Mouse (Mus musculus): ENCODE results near the gene Apba3. TPM values are rescaled to one million over a fixed set of nuclear protein-coding genes. Genes with fewer than 3 reads are reported as not detected.

The Apba3 gene
- polyA plus RNA-seq, 1 experiment: 59.5 TPM

DNA sequence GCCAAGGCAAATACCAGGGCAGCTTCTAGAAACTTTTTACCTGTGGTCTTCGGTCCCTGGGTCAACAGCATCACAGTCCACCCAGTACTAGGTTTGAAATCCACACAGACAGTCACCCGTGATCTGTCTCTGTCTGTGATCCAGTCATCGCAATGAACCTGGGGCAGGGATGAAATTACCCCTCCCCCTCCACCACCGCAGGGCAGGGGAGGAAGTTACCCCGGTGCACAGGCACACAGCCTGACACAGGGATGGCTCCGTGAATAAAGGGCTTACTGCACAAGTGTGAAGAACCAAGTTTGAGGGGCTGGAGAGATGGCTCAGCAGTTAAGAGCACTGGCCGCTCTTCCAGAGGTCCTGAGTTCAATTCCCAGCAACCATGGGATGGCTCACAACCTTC lies 37.0 kb downstream of the Apba3 start:
- Histone ChIP-seq H3K4me3 (ENCODE audit: insufficient read depth, low read depth, low read length) (no peak overlapping the region), H3K4me1 (ENCODE audit: control insufficient read depth, insufficient read depth, insufficient read length, low read length) (peaks cover 33% of the 10 kb centered on the region), H3K27ac (replicated peaks; ENCODE audit: low read depth, low read length) (no peak overlapping the region)

- peaks cover 28% of the 10 kb centered on the region for H3K4me1 ChIP-seq (ENCODE audit: control insufficient read depth, insufficient read depth, insufficient read length, low read length)
- no peak overlapping the region for H3K27ac ChIP-seq (replicated peaks; ENCODE audit: low read depth, low read length)
- H3K4me3 ChIP-seq (ENCODE audit: insufficient read depth, low read depth, low read length): no peak overlapping the region
Observed at GRCm38 (mm10) chr10:81304597-81305238, 38.0 kb downstream of the Apba3 start.

- peaks cover 20% of the 10 kb centered on the region for H3K4me1 ChIP-seq (ENCODE audit: control insufficient read depth, insufficient read depth, insufficient read length, low read length)
- no peak overlapping the region for H3K27ac ChIP-seq (replicated peaks; ENCODE audit: low read depth, low read length)
- H3K4me3 ChIP-seq (ENCODE audit: insufficient read depth, low read depth, low read length): no peak overlapping the region
Observed at GRCm38 (mm10) chr10:81305663-81306062, 38.9 kb downstream of the Apba3 start.

DNA sequence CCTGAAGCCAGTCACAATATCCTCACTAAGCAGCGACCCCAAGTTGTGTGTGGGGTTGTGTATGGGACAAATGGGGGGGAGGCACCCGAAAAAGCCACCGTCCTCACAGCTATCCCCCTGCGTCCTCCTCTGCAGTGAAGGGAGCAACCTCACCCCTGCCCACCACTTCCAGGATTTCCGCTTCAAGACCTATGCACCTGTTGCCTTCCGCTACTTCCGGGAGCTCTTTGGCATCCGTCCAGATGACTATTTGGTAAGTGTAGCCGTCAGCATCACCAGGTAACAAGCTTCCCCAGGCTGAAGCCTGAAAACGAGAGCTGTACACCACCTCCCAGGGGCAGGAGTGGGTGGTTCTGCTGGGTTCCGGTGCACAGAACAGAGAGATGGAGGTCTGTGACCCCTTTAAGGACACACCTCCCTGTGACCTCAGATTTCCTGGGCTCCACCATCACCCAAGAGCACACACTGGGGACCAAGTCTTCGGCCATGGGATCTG lies 39.5 kb downstream of the Apba3 start:
- H3K27ac ChIP-seq (replicated peaks; ENCODE audit: low read depth, low read length): no peak overlapping the region

DNA sequence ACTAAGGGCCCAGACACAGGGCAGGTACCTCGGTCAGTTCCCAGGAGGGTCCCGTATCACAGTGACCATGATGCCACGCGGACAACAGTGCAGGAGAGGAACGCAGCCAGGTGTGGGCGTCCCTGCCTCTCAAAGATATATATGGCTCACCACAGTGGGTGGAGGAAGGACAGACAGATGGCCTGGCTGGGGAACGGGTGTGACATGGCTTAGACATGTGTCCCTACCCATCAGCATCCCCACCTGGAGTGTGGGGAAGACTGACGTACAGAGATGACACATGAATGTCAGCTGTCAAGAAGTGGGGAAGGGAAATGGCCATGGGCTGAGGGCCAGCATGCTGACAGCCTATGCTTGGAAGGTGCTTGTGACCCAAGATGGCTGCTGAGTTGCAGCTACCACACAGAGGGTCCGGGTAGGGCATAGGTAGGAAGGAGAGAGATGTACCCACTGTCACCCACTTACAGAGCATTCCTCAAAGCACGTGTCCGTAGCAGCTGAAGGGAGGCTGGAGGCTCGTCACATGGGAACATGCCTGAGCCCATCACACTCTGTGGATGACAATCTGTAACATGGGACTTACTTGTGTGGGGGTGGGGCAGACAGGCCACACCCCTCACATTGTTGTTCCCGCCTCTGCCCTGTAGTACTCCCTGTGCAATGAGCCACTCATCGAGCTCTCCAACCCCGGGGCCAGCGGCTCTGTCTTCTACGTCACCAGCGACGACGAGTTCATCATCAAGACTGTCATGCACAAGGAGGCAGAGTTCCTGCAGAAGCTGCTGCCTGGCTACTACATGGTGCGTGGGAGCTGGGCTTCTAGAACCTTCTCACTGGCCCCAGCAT lies 40.3 kb downstream of the Apba3 start:
- Histone ChIP-seq H3K4me3 (ENCODE audit: insufficient read depth, low read depth, low read length) (no peak overlapping the region), H3K4me1 (ENCODE audit: control insufficient read depth, insufficient read depth, insufficient read length, low read length) (peaks cover 16% of the 10 kb centered on the region), H3K27ac (replicated peaks; ENCODE audit: low read depth, low read length) (no peak overlapping the region)

More for the DNA sequence above, 39.5 kb downstream of the Apba3 start:
- Histone ChIP-seq H3K4me3 (ENCODE audit: insufficient read depth, low read depth, low read length) (no peak overlapping the region), H3K4me1 (ENCODE audit: control insufficient read depth, insufficient read depth, insufficient read length, low read length) (peaks cover 19% of the 10 kb centered on the region)

- Histone ChIP-seq H3K4me1 (ENCODE audit: control insufficient read depth, insufficient read depth, insufficient read length, low read length) (no peaks in the 10 kb centered on the region), H3K4me3 (ENCODE audit: insufficient read depth, low read depth, low read length) (no peak overlapping the region), H3K27ac (replicated peaks; ENCODE audit: low read depth, low read length) (no peak overlapping the region)
Observed at GRCm38 (mm10) chr10:81309571-81309970, 42.8 kb downstream of the Apba3 start.

GRCm38 (mm10) chr10:81313581-81313980 lies 46.8 kb downstream of the Apba3 start:
- Histone ChIP-seq H3K4me1 (ENCODE audit: control insufficient read depth, insufficient read depth, insufficient read length, low read length) (0 out of 2 replicates have a peak, but pooled peaks cover 3% of the 10 kb centered on the region), H3K4me3 (ENCODE audit: insufficient read depth, low read depth, low read length) (no peak overlapping the region), H3K27ac (replicated peaks; ENCODE audit: low read depth, low read length) (no peak overlapping the region)

DNA sequence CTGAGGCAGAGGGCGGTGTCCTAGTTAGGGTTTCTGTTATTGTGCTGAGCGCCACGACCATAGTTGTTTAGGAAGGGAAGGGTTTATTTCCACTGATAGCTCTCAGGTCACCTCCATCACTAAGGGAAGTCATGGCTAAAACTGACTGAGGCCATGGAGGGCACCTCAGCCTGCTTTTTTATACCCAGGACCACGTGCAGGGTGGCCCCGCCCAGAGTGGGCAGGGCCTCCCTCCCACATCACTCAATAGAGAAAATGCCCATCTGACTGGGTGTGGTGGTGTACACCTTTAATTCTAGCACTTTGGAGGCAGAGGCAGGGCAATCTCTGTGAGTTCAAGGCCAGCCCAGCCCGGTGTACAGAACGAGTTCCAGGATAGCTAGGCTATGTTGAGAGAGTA lies 47.4 kb downstream of the Apba3 start:
- H3K27ac ChIP-seq (replicated peaks; ENCODE audit: low read depth, low read length): no peak overlapping the region
- 0 out of 2 replicates have a peak, but pooled peaks cover 5% of the 10 kb centered on the region for H3K4me1 ChIP-seq (ENCODE audit: control insufficient read depth, insufficient read depth, insufficient read length, low read length)
- no peak overlapping the region for H3K4me3 ChIP-seq (ENCODE audit: insufficient read depth, low read depth, low read length)

DNA sequence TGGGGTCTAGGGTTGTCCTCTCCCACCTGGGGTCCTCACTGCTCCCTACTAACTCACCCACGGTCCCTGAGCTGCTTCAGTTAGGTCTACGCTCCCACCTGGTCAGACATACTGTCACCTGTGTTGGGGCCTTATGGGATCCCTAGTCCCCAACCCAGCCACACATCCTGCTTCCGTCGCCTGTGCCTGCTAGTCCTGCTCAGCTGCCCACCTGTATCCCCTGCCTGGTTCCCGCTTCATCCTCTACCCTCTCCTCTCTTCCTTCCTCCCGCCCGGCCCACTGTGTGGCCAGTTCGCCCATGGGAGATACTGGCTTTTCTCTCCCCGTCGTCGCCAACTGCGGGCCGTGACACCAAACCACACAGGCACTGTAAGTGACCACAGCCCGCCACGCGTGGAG lies 48.8 kb downstream of the Apba3 start:
- peaks cover 11% of the 10 kb centered on the region; the same call in 1 of the 2 replicates for H3K4me1 ChIP-seq (ENCODE audit: control insufficient read depth, insufficient read depth, insufficient read length, low read length)
- H3K27ac ChIP-seq (replicated peaks; ENCODE audit: low read depth, low read length): no peak overlapping the region
- no peak overlapping the region for H3K4me3 ChIP-seq (ENCODE audit: insufficient read depth, low read depth, low read length)

DNA sequence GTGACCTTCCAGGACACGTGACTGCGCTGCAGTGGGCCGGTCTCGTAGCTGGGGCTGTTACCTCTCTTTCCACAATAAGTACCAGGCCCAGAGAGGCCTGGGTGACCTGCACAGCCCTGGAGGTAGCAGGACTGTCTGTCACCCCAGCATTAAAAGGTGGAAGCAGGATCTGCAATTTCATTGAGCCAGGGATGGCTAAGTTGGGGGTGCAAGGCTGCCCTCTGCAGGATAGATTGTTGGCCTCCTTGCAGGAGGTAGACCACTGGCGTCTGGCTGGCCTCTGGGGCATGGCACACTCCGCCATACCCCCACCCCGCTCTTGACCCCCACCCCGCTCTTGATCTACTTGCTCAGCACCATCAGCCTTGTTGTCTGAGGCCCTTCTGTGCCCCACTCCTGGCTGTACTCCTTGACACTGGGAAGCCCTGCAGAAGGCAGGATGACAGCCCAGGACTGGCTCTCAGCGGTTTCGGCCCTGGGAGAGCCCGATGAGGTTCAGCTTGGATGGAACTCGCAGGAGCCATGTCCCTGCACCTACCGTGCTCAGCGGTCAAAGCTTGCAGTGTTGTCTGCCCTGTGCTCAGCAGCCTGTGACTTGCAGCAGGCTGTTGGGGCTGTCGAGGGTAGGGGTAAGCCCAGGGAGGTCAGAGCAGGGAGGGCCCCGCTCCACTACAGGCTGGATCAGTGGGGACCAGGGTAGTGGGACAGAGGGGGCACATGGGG lies 49.7 kb downstream of the Apba3 start:
- H3K4me3 ChIP-seq (ENCODE audit: insufficient read depth, low read depth, low read length): no peak overlapping the region

DNA sequence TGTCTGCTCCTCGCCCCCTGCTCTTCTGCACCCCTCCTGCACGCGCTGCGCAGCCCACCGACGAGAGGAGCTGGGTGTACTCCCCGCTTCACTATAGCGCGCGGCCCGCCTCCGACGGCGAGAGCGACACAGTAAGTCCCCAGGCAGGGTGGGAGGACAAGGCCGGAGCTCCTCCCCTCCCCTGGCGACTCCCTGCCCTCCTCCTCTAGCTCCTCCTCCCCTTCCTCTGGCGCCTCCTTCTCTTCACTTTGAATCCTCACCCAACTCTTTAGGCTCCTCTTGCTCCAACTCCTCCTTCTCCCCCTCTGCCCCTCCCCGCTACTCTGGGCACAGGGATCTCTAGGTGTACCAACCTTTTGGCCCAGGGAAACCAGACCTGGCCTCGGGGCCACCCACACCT lies 50.5 kb downstream of the Apba3 start:
- Histone ChIP-seq H3K4me3 (ENCODE audit: insufficient read depth, low read depth, low read length) (peak overlapping the region; percentile 38; the same call in 1 of the 2 replicates), H3K4me1 (ENCODE audit: control insufficient read depth, insufficient read depth, insufficient read length, low read length) (peaks cover 13% of the 10 kb centered on the region; the same call in 1 of the 2 replicates), H3K27ac (replicated peaks; ENCODE audit: low read depth, low read length) (no peak overlapping the region)

More for the DNA sequence above, 49.7 kb downstream of the Apba3 start:
- peaks cover 11% of the 10 kb centered on the region; the same call in 1 of the 2 replicates for H3K4me1 ChIP-seq (ENCODE audit: control insufficient read depth, insufficient read depth, insufficient read length, low read length)
- no peak overlapping the region for H3K27ac ChIP-seq (replicated peaks; ENCODE audit: low read depth, low read length)

DNA sequence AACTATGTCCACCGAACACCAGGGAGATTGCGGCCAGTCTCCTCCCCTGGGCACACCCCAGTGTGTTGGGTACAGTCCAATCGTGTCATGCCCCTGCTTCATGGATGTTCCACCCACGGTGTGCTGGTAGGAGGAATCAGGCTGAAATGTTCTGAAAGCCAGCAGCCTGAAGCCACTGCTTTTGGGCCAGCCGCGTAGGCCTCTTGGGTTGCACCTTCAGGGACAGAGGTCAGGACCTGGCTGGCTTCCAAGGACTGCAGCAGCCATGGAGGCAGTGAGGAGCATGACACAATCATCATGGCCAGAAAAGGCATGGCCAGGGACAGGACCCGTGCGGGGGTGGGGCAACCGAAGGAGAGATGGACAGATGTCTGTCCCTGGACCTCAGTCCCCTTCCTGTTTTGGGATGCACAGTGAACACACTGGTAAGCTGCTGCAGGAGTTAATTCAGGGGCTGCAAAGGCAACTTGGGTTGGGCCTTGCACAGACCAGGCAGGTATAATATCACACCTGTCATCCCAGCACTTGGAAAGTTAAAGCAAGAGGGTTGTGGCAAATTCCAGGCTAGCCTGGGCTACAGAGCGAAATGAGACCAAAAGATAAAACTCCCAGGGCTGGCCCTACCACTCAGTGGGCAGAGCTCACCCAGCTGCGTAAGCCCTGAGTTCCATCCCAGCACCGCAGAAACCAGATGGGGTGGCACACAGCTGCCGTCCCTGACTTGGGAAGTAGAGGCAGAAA lies 52.0 kb downstream of the Apba3 start:
- Histone ChIP-seq H3K27ac (replicated peaks; ENCODE audit: low read depth, low read length) (peak overlapping the region; percentile 78; the same call in 1 of the 2 replicates), H3K4me3 (ENCODE audit: insufficient read depth, low read depth, low read length) (no peak overlapping the region), H3K4me1 (ENCODE audit: control insufficient read depth, insufficient read depth, insufficient read length, low read length) (peaks cover 13% of the 10 kb centered on the region; the same call in 1 of the 2 replicates)

DNA sequence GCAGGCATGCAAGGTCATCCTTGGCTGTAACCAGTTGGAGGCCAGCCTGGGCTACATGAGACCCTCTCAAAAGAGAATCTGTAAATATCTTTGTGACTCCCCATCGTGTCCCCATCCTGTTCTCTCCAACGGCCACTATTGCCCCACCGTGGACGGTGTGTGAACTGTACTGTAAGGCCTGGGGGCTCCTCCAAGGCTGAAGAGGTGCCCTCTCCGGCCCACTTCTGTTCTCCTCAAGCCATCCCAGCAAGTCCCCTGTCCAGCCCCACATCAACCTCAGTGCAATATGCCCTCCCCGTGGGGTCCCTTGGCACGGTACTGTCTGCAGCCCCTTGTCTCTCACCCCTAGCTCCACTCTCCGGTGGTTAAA lies 52.6 kb downstream of the Apba3 start:
- H3K27ac ChIP-seq (replicated peaks; ENCODE audit: low read depth, low read length): peak overlapping the region; percentile 78
- peaks cover 13% of the 10 kb centered on the region; the same call in 1 of the 2 replicates for H3K4me1 ChIP-seq (ENCODE audit: control insufficient read depth, insufficient read depth, insufficient read length, low read length)
- peak overlapping the region; percentile 60 for H3K4me3 ChIP-seq (ENCODE audit: insufficient read depth, low read depth, low read length)

GRCm38 (mm10) chr10:81319741-81320549 lies 53.2 kb downstream of the Apba3 start:
- Histone ChIP-seq H3K27ac (replicated peaks; ENCODE audit: low read depth, low read length) (peak overlapping the region; percentile 78), H3K4me1 (ENCODE audit: control insufficient read depth, insufficient read depth, insufficient read length, low read length) (peaks cover 13% of the 10 kb centered on the region; the same call in 1 of the 2 replicates), H3K4me3 (ENCODE audit: insufficient read depth, low read depth, low read length) (peak overlapping the region; percentile 60)
